Mouse (Mus musculus) thymus, postnatal 10 days (tissue): ENCODE measurements around the gene Zic3.

Experiments
- DNase-seq, 2 experiments: peaks; one replicate each; pipeline ENCODE4 v3.0.0; 2021; ENCODE audit warnings: low spot score in 2 of 2

Zic3 gene

GRCm38 (mm10) chrX:58022400-58022799 is at the start of gene Zic3:
Gene Zic3, plus strand, starts transcription at chrX:58022700.
- DNase-seq, result no peak

GRCm38 (mm10) chrX:57982351-57982750 is 40.1 kb upstream of the Zic3 start:
- no peak for DNase-seq

GRCm38 (mm10) chrX:57987455-57988109 is 34.9 kb upstream of the Zic3 start:
- no peak for DNase-seq

GRCm38 (mm10) chrX:58013391-58013790 is 9.1 kb upstream of the Zic3 start:
- DNase-seq, result no peak

- no peak for DNase-seq
These were observed 8.4 kb upstream of the Zic3 start for GRCm38 (mm10) chrX:58014093-58014492.

GRCm38 (mm10) chrX:58014761-58015160 is 7.7 kb upstream of the Zic3 start:
- no peak for DNase-seq

GRCm38 (mm10) chrX:58015336-58015945 is 7.1 kb upstream of the Zic3 start:
- no peak for DNase-seq

GRCm38 (mm10) chrX:58018720-58019119 is 3.8 kb upstream of the Zic3 start:
- DNase-seq, result no peak

- no peak for DNase-seq
These were observed 3.1 kb upstream of the Zic3 start for GRCm38 (mm10) chrX:58019257-58019953.

GRCm38 (mm10) chrX:58027631-58028030 is 5.1 kb downstream of the Zic3 start:
- DNase-seq, result no peak

GRCm38 (mm10) chrX:58028082-58028481 is 5.6 kb downstream of the Zic3 start:
- DNase-seq, result no peak

GRCm38 (mm10) chrX:58028858-58029257 is 6.4 kb downstream of the Zic3 start:
- no peak for DNase-seq

- DNase-seq, result no peak
These were observed 7.8 kb downstream of the Zic3 start for GRCm38 (mm10) chrX:58030100-58030834.

GRCm38 (mm10) chrX:58030835-58031670 is 8.6 kb downstream of the Zic3 start:
- DNase-seq, result no peak

- DNase-seq, result no peak
These were observed 9.4 kb downstream of the Zic3 start for GRCm38 (mm10) chrX:58031671-58032605.

GRCm38 (mm10) chrX:58032622-58033021 is 10.1 kb downstream of the Zic3 start:
- DNase-seq, result no peak

GRCm38 (mm10) chrX:58033521-58033920 is 11.0 kb downstream of the Zic3 start:
- DNase-seq, result no peak

GRCm38 (mm10) chrX:58038061-58039007 is 15.8 kb downstream of the Zic3 start:
- no peak for DNase-seq

- no peak for DNase-seq
These were observed 17.2 kb downstream of the Zic3 start for GRCm38 (mm10) chrX:58039703-58040102.
